In the genomic region with DNA sequence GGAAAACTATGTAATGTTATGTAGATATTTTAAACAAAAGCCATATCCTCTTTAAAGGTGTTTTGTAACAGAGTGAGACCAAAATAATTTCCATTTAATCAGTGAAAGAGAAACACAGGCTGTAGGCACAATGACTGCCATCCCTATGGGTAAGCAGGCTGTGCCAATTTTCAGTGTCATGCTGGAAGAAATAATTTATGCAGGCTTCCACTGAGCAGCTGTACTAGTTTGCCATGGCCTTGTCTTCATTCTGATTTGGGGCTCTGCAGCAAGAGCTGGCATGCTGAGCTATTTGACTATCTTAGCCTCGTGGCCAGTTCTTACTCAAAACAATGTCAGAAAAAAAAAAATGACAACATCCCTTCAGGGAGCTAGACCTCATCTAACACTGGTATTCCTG, we compare ENCODE assay signal across 26 mouse cellular contexts.
DNase-seq lines count a peak whose midpoint lies in the region; ATAC-seq and TF ChIP-seq lines count a peak whose summit lies in the region.
"Had no signal": no experiment of that assay in that cellular context is flagged by ENCODE, and none has a peak within 500 bp of the region (broad histone marks: within the 10 kb centered on the region; RNA-seq: fewer than 3 reads in every experiment).

No protein-coding gene starts in this region.

- H3K9me3 ChIP-seq in midbrain, embryonic 14.5 days (ENCODE audit: control insufficient read depth, low read length), result no peaks in the 10 kb centered on the region
- H3K9me3 ChIP-seq in midbrain, embryonic 16.5 days (replicated peaks; ENCODE audit: control insufficient read depth, low read length, poor library complexity, severe bottlenecking), result no peaks in the 10 kb centered on the region
- H3K9me3 ChIP-seq in forebrain, postnatal 0 days (ENCODE audit: low read length), result no peaks in the 10 kb centered on the region
- H3K9me3 ChIP-seq: embryonic facial prominence, embryonic 10.5 days; heart, embryonic 13.5 days; limb, embryonic 10.5 days; liver, embryonic 15.5 days; lung, embryonic 15.5 days; megakaryocyte, embryonic 14.5 days had no signal

- no peaks in the 10 kb centered on the region for H3K36me3 ChIP-seq in midbrain, embryonic 14.5 days (ENCODE audit: control insufficient read depth, insufficient read depth, low read length)
- H3K36me3 ChIP-seq in midbrain, embryonic 16.5 days (ENCODE audit: control insufficient read depth, insufficient read depth, low read length), result no peaks in the 10 kb centered on the region
- no peaks in the 10 kb centered on the region for H3K36me3 ChIP-seq in forebrain, postnatal 0 days (ENCODE audit: insufficient read depth)
- H3K36me3 ChIP-seq: embryonic facial prominence, embryonic 10.5 days; heart, embryonic 13.5 days; limb, embryonic 10.5 days; liver, embryonic 15.5 days; lung, embryonic 15.5 days had no signal

- WGBS in midbrain, embryonic 14.5 days, result 44% methylated on average over 1 of the region's 1 CpGs
- 29% methylated on average over 1 of the region's 1 CpGs for WGBS in midbrain, embryonic 16.5 days
- WGBS in forebrain, postnatal 0 days, result 10% methylated on average over 1 of the region's 1 CpGs

- no peaks in the 10 kb centered on the region for H3K27me3 ChIP-seq in midbrain, embryonic 14.5 days (ENCODE audit: control insufficient read depth, insufficient read depth, low read length)
- no peaks in the 10 kb centered on the region for H3K27me3 ChIP-seq in midbrain, embryonic 16.5 days (ENCODE audit: control insufficient read depth, insufficient read depth, low read depth, low read length)
- H3K27me3 ChIP-seq in forebrain, postnatal 0 days (ENCODE audit: insufficient read depth, low read length), result no peaks in the 10 kb centered on the region
- H3K27me3 ChIP-seq: heart, embryonic 13.5 days; liver, embryonic 15.5 days; lung, embryonic 15.5 days; megakaryocyte, embryonic 14.5 days had no signal

- H3K9ac ChIP-seq in midbrain, embryonic 14.5 days (replicated peaks; ENCODE audit: low read length), result no peak overlapping the region
- H3K9ac ChIP-seq in midbrain, embryonic 16.5 days (ENCODE audit: low read depth, low read length), result no peak overlapping the region
- H3K9ac ChIP-seq in forebrain, postnatal 0 days, result no peak overlapping the region
- H3K9ac ChIP-seq: heart, embryonic 13.5 days; liver, embryonic 15.5 days; lung, embryonic 15.5 days had no signal

- H3K4me3 ChIP-seq in midbrain, embryonic 14.5 days (replicated peaks; ENCODE audit: low read depth, low read length), result no peak overlapping the region
- H3K4me3 ChIP-seq in midbrain, embryonic 16.5 days (ENCODE audit: low read depth, low read length), result no peak overlapping the region
- no peak overlapping the region for H3K4me3 ChIP-seq in forebrain, postnatal 0 days (ENCODE audit: low read depth, low read length)
- H3K4me3 ChIP-seq: embryonic facial prominence, embryonic 10.5 days; heart, adult 2 months; heart, embryonic 13.5 days; limb, embryonic 10.5 days; liver, embryonic 15.5 days; lung, embryonic 15.5 days; megakaryocyte, embryonic 14.5 days had no signal

- peak; percentile 10 for DNase-seq in adrenal gland, adult 8-10 months
- no peak for DNase-seq in adrenal gland, postnatal 25 days
- no peak for DNase-seq in frontal cortex, postnatal 25 days (ENCODE audit: low spot score in 2 of 2)
- peak; percentile 33 for DNase-seq in midbrain, embryonic 14.5 days
- DNase-seq in forebrain, postnatal 0 days, result no peak
- DNase-seq: cerebellum, adult 9-11 months; gastrocnemius, postnatal 36 days; heart, adult 2 months; heart, postnatal 14 days; kidney, adult 18-20 months; liver; lung, postnatal 36 days; right cerebral cortex, postnatal 14 days; thymus, adult 2 months; thymus, postnatal 4 days had no signal

- no peaks in the 10 kb centered on the region for H3K4me1 ChIP-seq in midbrain, embryonic 14.5 days (ENCODE audit: control insufficient read depth, insufficient read depth, low read length)
- H3K4me1 ChIP-seq in midbrain, embryonic 16.5 days (ENCODE audit: control insufficient read depth, insufficient read depth, low read length), result no peaks in the 10 kb centered on the region
- H3K4me1 ChIP-seq in forebrain, postnatal 0 days (ENCODE audit: insufficient read depth), result no peaks in the 10 kb centered on the region
- H3K4me1 ChIP-seq: embryonic facial prominence, embryonic 10.5 days; heart, embryonic 13.5 days; limb, embryonic 10.5 days; liver, embryonic 15.5 days; lung, embryonic 15.5 days had no signal

- peak; percentile 80 for ATAC-seq in frontal cortex, adult (ENCODE audit: low TSS enrichment)
- no peak for ATAC-seq in midbrain, embryonic 14.5 days (ENCODE audit: low FRiP score, low TSS enrichment)
- ATAC-seq in midbrain, embryonic 16.5 days, result no peak
- ATAC-seq in forebrain, postnatal 0 days, result peak; percentile 58; the same call in 1 of the 2 replicates
- ATAC-seq: CD4-positive, CD25-positive, alpha-beta regulatory T cell, adult 4 months had no signal

- no peak overlapping the region for H3K27ac ChIP-seq in midbrain, embryonic 14.5 days (replicated peaks; ENCODE audit: low read depth, low read length)
- H3K27ac ChIP-seq in midbrain, embryonic 16.5 days (ENCODE audit: low read length), result no peak overlapping the region
- H3K27ac ChIP-seq in forebrain, postnatal 0 days (ENCODE audit: low read depth, low read length), result no peak overlapping the region
- H3K27ac ChIP-seq: embryonic facial prominence, embryonic 10.5 days; heart, adult 2 months; heart, embryonic 13.5 days; kidney, postnatal 0 days; limb, embryonic 10.5 days; liver, embryonic 15.5 days; lung, embryonic 15.5 days; stomach, postnatal 0 days had no signal

- TF ChIP-seq CTCF in forebrain, postnatal 0 days (IDR thresholded peaks at IDR 0.05; ENCODE audit: low read depth), result no peak

- H3K4me2 ChIP-seq in midbrain, embryonic 14.5 days (ENCODE audit: low read length), result no peak overlapping the region
- no peak overlapping the region for H3K4me2 ChIP-seq in midbrain, embryonic 16.5 days (ENCODE audit: low read length)
- H3K4me2 ChIP-seq in forebrain, postnatal 0 days (ENCODE audit: low read depth), result no peak overlapping the region
- H3K4me2 ChIP-seq: heart, embryonic 13.5 days; liver, embryonic 15.5 days; lung, embryonic 15.5 days had no signal

Comparison
In these comparisons a context has a peak if more than half of its experiments do, and no peak if none do; other contexts are left out.
1. DNase-seq: peak in adrenal gland, adult 8-10 months (single experiment) and midbrain, embryonic 14.5 days (single experiment); none in adrenal gland, postnatal 25 days (single experiment), frontal cortex, postnatal 25 days (0 of 2) and forebrain, postnatal 0 days (single experiment).
2. ATAC-seq: peak in frontal cortex, adult (single experiment) and forebrain, postnatal 0 days (single experiment); none in midbrain, embryonic 14.5 days (single experiment) and midbrain, embryonic 16.5 days (single experiment).